Mouse (Mus musculus) left cerebral cortex, postnatal 25 days (tissue): ENCODE data around the gene B4galt7. TPM values are rescaled to one million over a fixed set of nuclear protein-coding genes. Genes with fewer than 3 reads are reported as not detected.
"Not testable (repeated sequence)": the region's sequence is repeated elsewhere in the genome, so short reads cannot be mapped to it uniquely, and the experiment has no call there.

Experiments used
- DNase-seq, 2 experiments: peaks; one replicate each; pipeline ENCODE4 v3.0.0; 2022; ENCODE audit warnings: low spot score in 2 of 2, mixed read lengths in 1 of 2
- intact Hi-C: fragments of 180-260 bp; cut with DNase I; formaldehyde crosslinking; loops from one replicate; pipeline ENCODE4 v1.15.1; 2025
- total RNA-seq, 2 experiments: library from RNA; stranded (reverse); gene quantifications; 2 replicates each; pipeline ENCODE4 v1.2.3; 2021

B4galt7 gene
- 10 to 100 TPM; 22.9 to 25.5 TPM for total RNA-seq

DNA sequence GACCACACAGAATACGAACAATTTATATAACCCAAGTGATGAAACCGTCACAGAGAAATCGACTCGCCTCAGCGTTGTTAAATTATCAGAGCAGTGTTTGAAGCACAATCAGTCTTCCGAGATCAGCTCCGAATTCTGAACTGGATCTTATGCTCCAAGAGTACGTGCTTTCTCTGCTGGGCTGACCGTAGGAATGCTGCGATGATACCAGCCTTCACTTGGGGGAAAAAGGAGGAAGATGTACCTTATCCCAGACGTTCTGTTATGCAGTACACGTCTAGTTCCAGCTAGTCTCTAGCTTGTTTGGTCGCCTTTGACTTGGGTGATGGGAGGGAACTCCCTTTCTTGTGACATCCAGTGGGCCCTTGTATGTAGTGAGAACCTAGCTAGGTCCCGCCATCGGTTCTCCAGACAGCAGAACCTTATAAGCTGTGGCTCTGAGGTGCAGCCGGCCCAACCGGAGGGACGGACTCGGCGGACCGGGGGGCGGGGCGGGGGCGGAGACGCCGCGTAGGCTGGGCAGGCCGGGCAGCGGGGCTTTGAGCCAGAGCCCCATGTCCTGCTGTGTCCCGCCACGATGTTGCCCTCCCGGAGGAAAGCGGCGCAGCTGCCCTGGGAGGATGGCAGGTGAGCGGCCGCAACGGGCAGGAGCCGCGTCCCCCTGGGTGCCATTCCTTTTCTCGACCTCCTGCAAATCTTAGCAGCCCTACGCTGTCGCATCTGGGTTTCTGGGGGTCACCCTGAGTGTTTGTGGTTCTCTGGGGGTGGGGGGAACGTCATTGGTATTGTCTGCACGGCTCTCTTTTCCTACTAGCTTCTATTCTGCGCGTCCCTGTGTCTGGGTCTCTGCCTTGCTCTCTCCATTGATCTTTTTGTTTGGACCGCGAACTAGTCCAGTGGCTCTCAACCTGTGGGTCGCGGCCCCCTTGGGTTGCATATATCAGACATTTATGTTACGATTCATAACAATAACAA lies at the start of gene B4galt7:
Gene B4galt7, plus strand, starts transcription at position 331 of the 975 bp plus-strand sequence.
- intact Hi-C loops: loop anchor here (1.0 kb wide), 1 partner anchor 128 kb away; no protein-coding TSS in a partner anchor
- DNase-seq: peak; percentile 85

DNA sequence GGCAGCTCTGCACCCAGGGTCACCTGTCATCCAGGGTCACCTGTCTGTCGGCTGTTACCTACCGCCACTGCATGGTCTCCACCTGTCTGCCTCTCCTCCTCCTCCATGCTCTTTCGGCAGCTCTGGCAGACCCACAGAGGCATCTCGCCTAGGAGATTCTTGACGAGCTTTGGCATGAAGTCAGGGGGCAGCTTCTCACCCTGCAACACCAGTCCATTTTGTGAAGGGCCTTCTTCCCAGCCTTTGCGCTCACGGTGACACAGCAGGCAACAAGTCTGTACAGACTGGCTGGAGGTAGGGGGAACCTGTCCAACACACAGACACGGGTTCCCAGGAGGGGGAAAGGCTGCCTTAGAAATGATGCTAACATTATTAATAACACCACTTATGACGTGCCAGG lies 43.8 kb upstream of the B4galt7 start:
- intact Hi-C loops: no loop called here
- no peak for DNase-seq

DNA sequence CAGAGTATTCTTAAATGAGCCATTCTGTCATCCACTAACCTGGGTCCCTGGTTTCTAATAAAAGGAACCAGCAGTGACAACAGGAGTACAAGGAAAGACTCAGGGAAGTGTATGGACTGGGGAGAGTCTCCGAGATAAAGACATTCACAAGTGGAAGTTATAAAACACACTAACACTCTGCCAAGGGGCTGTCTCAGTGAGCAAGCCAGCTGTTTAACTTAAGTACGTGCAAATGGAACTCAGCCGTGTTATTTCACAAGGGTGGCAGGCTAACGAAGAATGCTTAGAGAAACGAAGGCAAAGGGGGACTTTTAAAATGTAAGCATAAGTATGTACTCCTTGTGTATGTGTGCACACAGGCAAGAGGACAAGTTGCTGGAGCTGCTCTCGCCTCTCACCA lies 42.2 kb upstream of the B4galt7 start:
- no peak for DNase-seq
- intact Hi-C loops: no loop called here

DNA sequence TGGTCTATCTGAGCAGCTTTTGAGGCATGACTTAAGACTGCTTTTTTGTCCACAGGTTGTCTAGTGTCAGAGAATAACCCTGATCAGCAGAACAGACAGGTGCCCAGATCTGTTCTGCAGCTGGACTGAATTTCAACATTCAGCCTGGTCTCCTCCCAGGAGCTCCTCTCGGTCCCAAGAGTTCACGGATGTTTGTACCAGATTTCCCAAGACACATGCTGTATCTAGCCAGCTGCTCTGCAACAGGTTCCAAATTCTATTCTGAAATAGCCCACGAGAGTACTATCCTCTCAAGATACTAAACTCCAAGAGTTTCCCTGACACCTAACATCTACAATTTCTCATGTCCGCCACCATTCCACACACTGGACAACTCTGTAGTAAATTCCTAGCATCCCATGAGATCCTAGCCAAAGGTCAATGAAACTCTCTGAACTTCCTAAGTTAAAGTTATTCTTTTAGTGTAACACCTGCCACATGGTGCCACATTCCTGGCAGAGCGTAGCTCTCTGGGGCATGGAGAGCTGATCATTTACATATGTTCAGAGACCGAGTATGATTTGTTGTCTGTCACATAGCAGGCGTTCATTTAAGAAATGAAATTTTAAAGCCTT lies 36.3 kb upstream of the B4galt7 start:
- DNase-seq: no peak
- intact Hi-C loops: no loop called here

- intact Hi-C loops: no loop called here
- DNase-seq: no peak
These were observed 32.7 kb upstream of the B4galt7 start for GRCm38 (mm10) chr13:55567001-55567400.

- intact Hi-C loops: no loop called here
- DNase-seq: no peak
These were observed 31.7 kb upstream of the B4galt7 start for GRCm38 (mm10) chr13:55567949-55568348.

GRCm38 (mm10) chr13:55568524-55568923 lies 31.2 kb upstream of the B4galt7 start:
- DNase-seq, intact Hi-C loops: not testable (repeated sequence)

GRCm38 (mm10) chr13:55569726-55570285 lies 29.9 kb upstream of the B4galt7 start:
- intact Hi-C loops: no loop called here
- peak; percentile 18 to 32 for DNase-seq

DNA sequence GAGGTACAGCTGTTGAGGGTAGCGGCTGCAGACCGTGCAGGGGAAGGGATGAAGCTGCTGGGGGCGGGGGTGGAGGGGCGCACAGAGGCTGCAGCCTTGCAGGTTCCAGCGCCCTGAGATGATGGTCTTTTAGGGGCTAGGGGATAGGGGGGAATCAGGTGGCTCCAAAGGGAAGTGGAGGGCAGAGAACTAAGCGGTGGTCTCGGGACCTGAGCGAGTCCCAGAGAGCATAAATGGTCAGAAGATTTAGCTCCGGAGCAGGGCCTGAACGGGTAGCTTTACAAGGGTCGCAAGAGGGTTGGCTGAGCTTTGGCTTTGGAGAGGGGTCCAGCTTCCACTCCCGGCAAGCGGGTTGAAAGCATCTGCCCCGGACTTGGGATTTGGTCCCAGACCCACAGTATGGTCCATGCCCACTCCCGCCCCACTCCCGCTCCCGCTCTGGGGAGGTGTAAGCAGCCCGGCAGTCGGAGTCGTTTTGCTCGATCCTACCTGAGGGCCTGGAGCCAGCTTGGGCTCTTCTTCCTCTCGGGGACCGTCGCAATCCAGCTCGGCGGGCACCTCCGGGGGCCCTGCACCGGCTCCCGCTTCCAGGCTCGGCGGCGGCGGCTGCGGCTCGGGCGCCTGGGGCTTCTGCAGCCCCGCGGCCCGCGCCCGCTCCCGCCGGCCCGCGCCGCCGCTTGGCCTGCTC lies 29.3 kb upstream of the B4galt7 start:
- DNase-seq: peak; percentile 31
- intact Hi-C loops: no loop called here

GRCm38 (mm10) chr13:55571027-55571751 lies 28.5 kb upstream of the B4galt7 start, which contains the start of gene Fam193b:
Fam193b (minus strand) TSS chr13:55571120.
- intact Hi-C loops: no loop called here
- peak; percentile 92 to 93 for DNase-seq

DNA sequence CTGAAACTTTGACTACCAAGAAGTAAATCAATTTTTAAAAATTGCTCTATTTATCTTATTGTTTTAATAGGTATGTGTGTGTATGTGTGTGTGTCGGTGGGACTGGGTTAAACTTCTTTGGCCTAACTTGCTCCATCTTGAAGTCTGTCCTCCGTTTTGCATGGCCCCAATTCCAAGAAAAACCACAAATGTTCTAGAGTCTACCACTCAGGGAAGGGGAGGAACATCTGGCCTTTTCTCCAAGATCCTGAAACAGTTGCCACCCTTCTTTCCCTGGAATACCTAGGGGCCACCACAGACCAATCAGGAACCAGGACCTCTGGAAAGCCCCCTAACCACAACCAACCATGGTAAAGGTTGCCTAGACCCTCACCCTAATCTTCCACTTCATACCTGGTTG lies 27.7 kb upstream of the B4galt7 start:
- no peak for DNase-seq
- intact Hi-C loops: no loop called here

DNA sequence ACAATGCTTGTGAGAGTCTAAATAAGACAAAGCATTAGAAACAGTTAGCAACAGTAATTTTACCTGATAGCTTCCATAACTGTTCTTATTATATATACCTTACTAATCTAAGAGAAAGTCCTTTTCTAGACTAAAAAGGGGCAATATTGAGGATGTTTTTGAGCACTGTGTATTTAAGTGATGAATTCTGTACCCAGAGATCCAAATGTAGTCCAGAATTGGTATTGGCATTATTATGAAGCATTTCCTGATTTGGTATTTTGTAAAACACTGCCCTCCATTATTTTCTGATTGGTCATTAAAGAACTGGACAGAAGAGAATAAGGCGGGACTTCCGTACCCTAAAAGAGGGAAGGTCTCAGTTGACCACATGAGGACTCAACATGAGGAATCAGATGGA lies 26.3 kb upstream of the B4galt7 start, which contains the start of gene Tmed9:
Gene Tmed9, plus strand, starts transcription at position 301 of the 400 bp plus-strand sequence.
- intact Hi-C loops: no loop called here
- no peak for DNase-seq

DNA sequence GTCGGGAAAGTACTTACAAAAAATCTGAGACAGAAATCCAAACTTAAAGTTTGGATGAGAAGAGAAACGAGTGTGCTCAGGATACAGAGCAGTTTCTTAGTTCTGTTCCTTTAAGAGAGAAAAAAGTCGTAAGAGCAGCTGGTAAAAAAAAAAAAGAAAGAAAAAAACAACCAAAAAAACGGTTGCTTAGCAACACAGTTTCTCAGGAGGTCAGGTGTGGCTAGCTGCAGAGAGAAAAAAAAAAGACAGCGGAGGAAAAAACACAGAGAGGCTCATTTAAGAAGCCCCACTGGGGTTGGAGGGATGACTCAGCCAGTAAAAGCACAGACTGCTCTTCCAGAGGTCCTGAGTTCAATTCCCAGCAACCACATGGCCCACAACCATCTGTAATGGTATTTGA lies 25.4 kb upstream of the B4galt7 start:
- intact Hi-C loops: no loop called here
- DNase-seq: no peak

DNA sequence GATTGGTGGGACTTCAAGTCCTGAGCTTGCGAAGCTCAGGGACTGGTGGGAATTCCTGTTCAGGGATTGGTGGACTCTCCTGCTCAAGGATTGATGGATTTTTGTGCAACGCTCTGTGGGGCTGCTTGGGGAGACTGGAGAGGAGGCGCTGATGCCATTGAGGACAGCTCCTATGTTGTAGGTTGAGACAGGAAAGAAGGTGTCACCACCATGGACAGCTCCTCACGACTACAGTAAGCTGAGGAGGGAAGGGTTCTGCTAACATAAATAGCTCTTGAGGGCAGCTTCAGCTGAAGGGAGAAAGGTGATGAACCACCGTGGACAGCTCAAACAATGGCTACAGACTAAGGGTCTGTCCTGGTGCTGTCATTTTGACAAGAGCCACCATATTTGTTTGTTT lies 23.8 kb upstream of the B4galt7 start:
- intact Hi-C loops: no loop called here
- no peak for DNase-seq

GRCm38 (mm10) chr13:55576872-55577271 lies 22.8 kb upstream of the B4galt7 start:
- intact Hi-C loops, DNase-seq: not testable (repeated sequence)

DNA sequence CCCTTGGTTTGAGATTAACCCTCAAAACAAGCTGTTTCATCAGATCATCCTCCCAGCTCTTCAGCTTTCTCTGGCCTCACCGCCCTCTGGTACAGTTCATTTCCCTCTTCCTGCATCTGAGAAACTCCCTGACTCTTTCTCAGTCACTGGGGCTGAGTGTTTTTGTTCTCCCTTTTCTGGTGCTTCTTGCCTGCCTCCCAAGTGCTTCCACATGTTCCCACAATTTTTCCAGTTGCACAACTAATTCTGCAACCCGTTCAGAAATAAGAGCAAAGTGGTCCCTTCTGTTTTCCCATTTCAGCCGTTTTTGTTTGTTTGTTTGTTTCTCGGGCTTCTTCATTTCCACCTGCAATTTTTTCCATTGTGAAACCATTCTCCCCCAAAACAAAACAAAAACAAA lies 21.6 kb upstream of the B4galt7 start:
- intact Hi-C loops: no loop called here
- DNase-seq: no peak

- no peak for DNase-seq
- intact Hi-C loops: no loop called here
These were observed 7.7 kb upstream of the B4galt7 start for GRCm38 (mm10) chr13:55591961-55592490.

DNA sequence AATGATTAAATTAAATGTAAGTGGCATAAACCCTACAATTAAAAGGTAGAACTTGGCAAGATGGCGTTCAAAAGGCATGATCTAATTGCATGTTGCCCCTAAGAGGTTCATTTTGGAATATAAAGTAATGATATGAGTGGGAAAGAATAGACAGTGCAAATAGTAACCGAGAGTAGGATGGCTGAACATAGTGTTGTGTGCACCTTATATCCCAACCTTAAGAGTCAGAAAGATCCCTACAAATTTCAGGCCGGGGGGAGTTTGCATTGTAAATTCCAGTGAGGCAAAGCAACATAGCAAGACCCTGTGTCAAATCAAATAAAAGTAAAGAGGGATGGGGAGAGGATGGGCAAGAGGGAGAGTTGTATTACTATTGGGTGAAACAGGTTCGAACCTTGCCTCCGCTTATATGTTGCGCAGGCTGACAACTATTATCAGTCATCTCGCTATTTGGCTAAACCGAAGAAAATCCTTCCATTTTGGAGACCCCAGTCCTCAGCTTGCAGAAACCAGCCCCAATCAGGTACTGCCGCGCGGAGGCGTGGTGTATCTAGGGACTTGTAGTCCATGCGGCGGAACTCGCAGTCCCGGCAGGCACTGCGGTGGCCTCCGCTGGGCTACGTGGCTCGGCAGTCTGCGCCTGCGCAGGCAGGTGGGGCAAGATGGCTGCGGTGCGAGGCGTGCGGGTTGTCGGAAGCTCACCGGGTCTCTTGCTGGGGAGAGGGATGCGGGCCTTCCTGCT lies 7.0 kb upstream of the B4galt7 start:
- peak; percentile 97 to 99 for DNase-seq
- intact Hi-C loops: no loop called here
